Mouse (Mus musculus): Measurements from ENCODE around the gene Muc20.

DNA sequence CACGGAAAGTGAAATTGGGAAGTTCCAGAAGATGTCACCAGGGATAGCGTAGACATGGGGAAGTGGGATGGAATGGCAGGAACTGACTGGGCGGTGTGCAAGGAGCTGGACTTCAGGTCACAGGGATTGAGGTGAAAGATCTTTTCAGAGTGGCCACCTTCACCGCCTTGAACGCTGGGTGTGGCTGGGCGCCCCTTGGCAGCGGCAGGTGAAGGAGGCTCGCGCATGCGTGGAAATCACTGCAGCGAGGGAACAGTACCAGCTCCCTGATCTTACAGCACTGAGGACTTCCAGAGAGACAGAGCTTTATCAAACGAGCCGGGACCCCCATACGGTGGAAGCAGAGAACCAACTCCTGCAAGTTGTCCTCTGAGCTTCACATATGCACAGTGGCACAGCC, 17.3 kb upstream of the Muc20 start:
- TF ChIP-seq CTCF (IDR thresholded peaks at IDR 0.05; ENCODE audit: control insufficient read depth, insufficient read depth, low read length) (no peak), POLR2A (IDR thresholded peaks at IDR 0.05; ENCODE audit: borderline replicate concordance, control insufficient read depth, low read depth, low read length) (no peak)

Measured in bone marrow, adult 2 months (tissue).